Mouse (Mus musculus): ENCODE measurements at regions not wholly inside any gene's neighbourhood (a gene's known extent, or its start where the extent isn't known, plus 50 kb on each side); places are given as distances from the start of the nearest gene placed in this dataset.

GRCm38 (mm10) chr2:128313948-128314347 lies 188.1 kb downstream of the Bcl2l11 start:
- H3K4me3 ChIP-seq (ENCODE audit: low read depth, low read length) = no peak overlapping the region
- no peaks in the 10 kb centered on the region for H3K36me3 ChIP-seq (ENCODE audit: control insufficient read depth, insufficient read depth, low read length)
- 43% methylated on average over 1 of the region's 1 CpGs for WGBS
- no peak for ATAC-seq (ENCODE audit: insufficient number of reproducible peaks, insufficient read depth, low FRiP score, low read depth)
- H3K27ac ChIP-seq (ENCODE audit: low read length) = no peak overlapping the region
- H3K9me3 ChIP-seq (ENCODE audit: control insufficient read depth, low read depth, low read length) = no peaks in the 10 kb centered on the region
- no peaks in the 10 kb centered on the region for H3K27me3 ChIP-seq (ENCODE audit: control insufficient read depth, insufficient read depth, low read length)
- H3K4me1 ChIP-seq (ENCODE audit: control insufficient read depth, insufficient read depth, low read length) = peaks cover 32% of the 10 kb centered on the region; the same call in 1 of the 2 replicates
- H3K4me2 ChIP-seq (replicated peaks; ENCODE audit: low read depth, low read length) = no peak overlapping the region
- no peak overlapping the region for H3K9ac ChIP-seq (replicated peaks; ENCODE audit: low read depth, low read length)

GRCm38 (mm10) chr2:128316516-128316915 lies 190.7 kb downstream of the Bcl2l11 start:
- Histone ChIP-seq H3K4me2 (replicated peaks; ENCODE audit: low read depth, low read length) (no peak overlapping the region), H3K27ac (ENCODE audit: low read length) (no peak overlapping the region), H3K4me1 (ENCODE audit: control insufficient read depth, insufficient read depth, low read length) (peaks cover 24% of the 10 kb centered on the region; the same call in 1 of the 2 replicates), H3K36me3 (ENCODE audit: control insufficient read depth, insufficient read depth, low read length) (no peaks in the 10 kb centered on the region), H3K4me3 (ENCODE audit: low read depth, low read length) (no peak overlapping the region), H3K9ac (replicated peaks; ENCODE audit: low read depth, low read length) (no peak overlapping the region), H3K9me3 (ENCODE audit: control insufficient read depth, low read depth, low read length) (no peaks in the 10 kb centered on the region), H3K27me3 (ENCODE audit: control insufficient read depth, insufficient read depth, low read length) (no peaks in the 10 kb centered on the region)
- 76% methylated on average over 2 of the region's 2 CpGs for WGBS
- ATAC-seq (ENCODE audit: insufficient number of reproducible peaks, insufficient read depth, low FRiP score, low read depth) = no peak

- 75% methylated on average over 4 of the region's 4 CpGs for WGBS
- no peak overlapping the region for H3K9ac ChIP-seq (replicated peaks; ENCODE audit: low read depth, low read length)
- no peak overlapping the region for H3K4me3 ChIP-seq (ENCODE audit: low read depth, low read length)
- H3K9me3 ChIP-seq (ENCODE audit: control insufficient read depth, low read depth, low read length) = no peaks in the 10 kb centered on the region
- H3K4me1 ChIP-seq (ENCODE audit: control insufficient read depth, insufficient read depth, low read length) = peaks cover 11% of the 10 kb centered on the region; the same call in 1 of the 2 replicates
- no peaks in the 10 kb centered on the region for H3K36me3 ChIP-seq (ENCODE audit: control insufficient read depth, insufficient read depth, low read length)
- no peaks in the 10 kb centered on the region for H3K27me3 ChIP-seq (ENCODE audit: control insufficient read depth, insufficient read depth, low read length)
- no peak overlapping the region for H3K27ac ChIP-seq (ENCODE audit: low read length)
- H3K4me2 ChIP-seq (replicated peaks; ENCODE audit: low read depth, low read length) = no peak overlapping the region
- ATAC-seq (ENCODE audit: insufficient number of reproducible peaks, insufficient read depth, low FRiP score, low read depth) = no peak
Observed at GRCm38 (mm10) chr2:128318266-128318665, 192.4 kb downstream of the Bcl2l11 start.

GRCm38 (mm10) chr2:128318956-128319355 lies 193.1 kb downstream of the Bcl2l11 start:
- no peak overlapping the region for H3K4me2 ChIP-seq (replicated peaks; ENCODE audit: low read depth, low read length)
- H3K27ac ChIP-seq (ENCODE audit: low read length) = no peak overlapping the region
- WGBS = 37% methylated on average over 5 of the region's 5 CpGs
- no peaks in the 10 kb centered on the region for H3K36me3 ChIP-seq (ENCODE audit: control insufficient read depth, insufficient read depth, low read length)
- no peak for ATAC-seq (ENCODE audit: insufficient number of reproducible peaks, insufficient read depth, low FRiP score, low read depth)
- no peak overlapping the region for H3K9ac ChIP-seq (replicated peaks; ENCODE audit: low read depth, low read length)
- no peaks in the 10 kb centered on the region for H3K27me3 ChIP-seq (ENCODE audit: control insufficient read depth, insufficient read depth, low read length)
- no peaks in the 10 kb centered on the region for H3K9me3 ChIP-seq (ENCODE audit: control insufficient read depth, low read depth, low read length)
- no peak overlapping the region for H3K4me3 ChIP-seq (ENCODE audit: low read depth, low read length)
- peaks cover 7% of the 10 kb centered on the region; the same call in 1 of the 2 replicates for H3K4me1 ChIP-seq (ENCODE audit: control insufficient read depth, insufficient read depth, low read length)

- Histone ChIP-seq H3K27me3 (ENCODE audit: control insufficient read depth, insufficient read depth, low read length) (no peaks in the 10 kb centered on the region), H3K4me2 (replicated peaks; ENCODE audit: low read depth, low read length) (no peak overlapping the region), H3K36me3 (ENCODE audit: control insufficient read depth, insufficient read depth, low read length) (no peaks in the 10 kb centered on the region), H3K27ac (ENCODE audit: low read length) (no peak overlapping the region), H3K4me1 (ENCODE audit: control insufficient read depth, insufficient read depth, low read length) (peaks cover 22% of the 10 kb centered on the region; the same call in 1 of the 2 replicates), H3K9me3 (ENCODE audit: control insufficient read depth, low read depth, low read length) (no peaks in the 10 kb centered on the region), H3K4me3 (ENCODE audit: low read depth, low read length) (no peak overlapping the region), H3K9ac (replicated peaks; ENCODE audit: low read depth, low read length) (no peak overlapping the region)
- ATAC-seq (ENCODE audit: insufficient number of reproducible peaks, insufficient read depth, low FRiP score, low read depth) = no peak
- 77% methylated on average over 2 of the region's 2 CpGs for WGBS
Observed at GRCm38 (mm10) chr2:128321475-128321874, 195.6 kb downstream of the Bcl2l11 start.

- H3K4me3 ChIP-seq (ENCODE audit: low read depth, low read length) = no peak overlapping the region
- H3K4me1 ChIP-seq (ENCODE audit: control insufficient read depth, insufficient read depth, low read length) = peaks cover 17% of the 10 kb centered on the region; the same call in 1 of the 2 replicates
- H3K9me3 ChIP-seq (ENCODE audit: control insufficient read depth, low read depth, low read length) = no peaks in the 10 kb centered on the region
- peak; percentile 70; the same call in 1 of the 2 replicates for ATAC-seq (ENCODE audit: insufficient number of reproducible peaks, insufficient read depth, low FRiP score, low read depth)
- H3K36me3 ChIP-seq (ENCODE audit: control insufficient read depth, insufficient read depth, low read length) = no peaks in the 10 kb centered on the region
- no peak overlapping the region for H3K9ac ChIP-seq (replicated peaks; ENCODE audit: low read depth, low read length)
- H3K27ac ChIP-seq (ENCODE audit: low read length) = peak overlapping the region; percentile 78
- no peaks in the 10 kb centered on the region for H3K27me3 ChIP-seq (ENCODE audit: control insufficient read depth, insufficient read depth, low read length)
- peak overlapping the region; percentile 25; the same call in 1 of the 2 replicates for H3K4me2 ChIP-seq (replicated peaks; ENCODE audit: low read depth, low read length)
- 16% methylated on average over 13 of the region's 13 CpGs for WGBS
Observed at GRCm38 (mm10) chr2:128324256-128325096, 198.6 kb downstream of the Bcl2l11 start.

- no peak overlapping the region for H3K4me3 ChIP-seq (ENCODE audit: low read depth, low read length)
Observed at GRCm38 (mm10) chr2:128325097-128325421, 199.2 kb downstream of the Bcl2l11 start.

GRCm38 (mm10) chr2:128325456-128325855 lies 199.6 kb downstream of the Bcl2l11 start:
- H3K27ac ChIP-seq (ENCODE audit: low read length) = peak overlapping the region; percentile 78; the same call in 1 of the 2 replicates
- WGBS = 88% methylated on average over 4 of the region's 4 CpGs
- ATAC-seq (ENCODE audit: insufficient number of reproducible peaks, insufficient read depth, low FRiP score, low read depth) = no peak

More at GRCm38 (mm10) chr2:128325097-128325421, 199.2 kb downstream of the Bcl2l11 start:
- Histone ChIP-seq H3K4me2 (replicated peaks; ENCODE audit: low read depth, low read length) (no peak overlapping the region), H3K27me3 (ENCODE audit: control insufficient read depth, insufficient read depth, low read length) (no peaks in the 10 kb centered on the region), H3K9me3 (ENCODE audit: control insufficient read depth, low read depth, low read length) (no peaks in the 10 kb centered on the region), H3K4me1 (ENCODE audit: control insufficient read depth, insufficient read depth, low read length) (peaks cover 17% of the 10 kb centered on the region; the same call in 1 of the 2 replicates), H3K36me3 (ENCODE audit: control insufficient read depth, insufficient read depth, low read length) (no peaks in the 10 kb centered on the region), H3K27ac (ENCODE audit: low read length) (peak overlapping the region; percentile 78; the same call in 1 of the 2 replicates), H3K9ac (replicated peaks; ENCODE audit: low read depth, low read length) (no peak overlapping the region)
- 52% methylated on average over 4 of the region's 4 CpGs for WGBS
- no peak for ATAC-seq (ENCODE audit: insufficient number of reproducible peaks, insufficient read depth, low FRiP score, low read depth)

More at GRCm38 (mm10) chr2:128325456-128325855, 199.6 kb downstream of the Bcl2l11 start:
- Histone ChIP-seq H3K9ac (replicated peaks; ENCODE audit: low read depth, low read length) (no peak overlapping the region), H3K4me2 (replicated peaks; ENCODE audit: low read depth, low read length) (no peak overlapping the region), H3K4me3 (ENCODE audit: low read depth, low read length) (no peak overlapping the region), H3K4me1 (ENCODE audit: control insufficient read depth, insufficient read depth, low read length) (peaks cover 17% of the 10 kb centered on the region; the same call in 1 of the 2 replicates), H3K9me3 (ENCODE audit: control insufficient read depth, low read depth, low read length) (no peaks in the 10 kb centered on the region), H3K27me3 (ENCODE audit: control insufficient read depth, insufficient read depth, low read length) (no peaks in the 10 kb centered on the region), H3K36me3 (ENCODE audit: control insufficient read depth, insufficient read depth, low read length) (no peaks in the 10 kb centered on the region)

Measured in stomach, embryonic 14.5 days (tissue).